Mouse (Mus musculus) cerebellum, adult 9-10 months (tissue): ENCODE measurements around the gene Ttc22.
A peak's percentile ranks its signal among the peaks of the same experiment; 100 is the strongest.

Experiments
- DNase-seq: peaks from one replicate; pipeline ENCODE4 v3.0.0; 2022

The Ttc22 gene

GRCm38 (mm10) chr4:106622030-106622493 lies at the start of gene Ttc22:
TSS of gene Ttc22 (plus strand) at chr4:106622432.
- DNase-seq: no peak

- DNase-seq: no peak
Measured at GRCm38 (mm10) chr4:106575022-106575421, 47.2 kb upstream of the Ttc22 start.

GRCm38 (mm10) chr4:106577511-106577910 lies 44.7 kb upstream of the Ttc22 start:
- no peak for DNase-seq

GRCm38 (mm10) chr4:106581176-106581864 lies 40.9 kb upstream of the Ttc22 start:
- DNase-seq: no peak

GRCm38 (mm10) chr4:106581865-106582204 lies 40.4 kb upstream of the Ttc22 start:
- DNase-seq: no peak

- DNase-seq: no peak
Measured at GRCm38 (mm10) chr4:106582428-106583153, 39.6 kb upstream of the Ttc22 start.

- DNase-seq: no peak
Measured at GRCm38 (mm10) chr4:106584665-106585064, 37.6 kb upstream of the Ttc22 start.

GRCm38 (mm10) chr4:106587075-106587474 lies 35.2 kb upstream of the Ttc22 start:
- no peak for DNase-seq

GRCm38 (mm10) chr4:106590142-106590541 lies 32.1 kb upstream of the Ttc22 start:
- DNase-seq: no peak

GRCm38 (mm10) chr4:106590871-106591270 lies 31.4 kb upstream of the Ttc22 start:
- no peak for DNase-seq

GRCm38 (mm10) chr4:106593636-106594035 lies 28.6 kb upstream of the Ttc22 start:
- no peak for DNase-seq

- DNase-seq: no peak
Measured at GRCm38 (mm10) chr4:106596200-106596599, 26.0 kb upstream of the Ttc22 start.

GRCm38 (mm10) chr4:106597055-106597454 lies 25.2 kb upstream of the Ttc22 start:
- DNase-seq: no peak

- DNase-seq: no peak
Measured at GRCm38 (mm10) chr4:106597741-106598140, 24.5 kb upstream of the Ttc22 start.

GRCm38 (mm10) chr4:106599415-106599814 lies 22.8 kb upstream of the Ttc22 start:
- no peak for DNase-seq

GRCm38 (mm10) chr4:106600770-106601169 lies 21.5 kb upstream of the Ttc22 start:
- DNase-seq: no peak

GRCm38 (mm10) chr4:106606639-106607554 lies 15.3 kb upstream of the Ttc22 start:
- DNase-seq: no peak

- DNase-seq: no peak
Measured at GRCm38 (mm10) chr4:106607905-106608304, 14.3 kb upstream of the Ttc22 start.

- no peak for DNase-seq
Measured at GRCm38 (mm10) chr4:106613105-106613504, 9.1 kb upstream of the Ttc22 start.

GRCm38 (mm10) chr4:106613560-106613959 lies 8.7 kb upstream of the Ttc22 start:
- no peak for DNase-seq

GRCm38 (mm10) chr4:106614180-106614797 lies 7.9 kb upstream of the Ttc22 start:
- peak; percentile 60 for DNase-seq

GRCm38 (mm10) chr4:106614881-106615280 lies 7.4 kb upstream of the Ttc22 start:
- DNase-seq: no peak

GRCm38 (mm10) chr4:106615637-106616036 lies 6.6 kb upstream of the Ttc22 start:
- no peak for DNase-seq
